Mouse (Mus musculus) kidney, adult 2 months (tissue): Measurements from ENCODE around the gene Rad51d. TPM values are rescaled to one million over a fixed set of nuclear protein-coding genes. Genes with fewer than 3 reads are reported as not detected.
"Not testable (repeated sequence)": the region's sequence is repeated elsewhere in the genome, so short reads cannot be mapped to it uniquely, and the experiment has no call there.

Source experiments
- DNase-seq: peaks from one replicate; pipeline ENCODE4 v3.0.0; 2021
- H3K27ac ChIP-seq: fragments of 200-500 bp; 2 replicates; pipeline ENCODE4 v1.5.1; 2012; ENCODE audit warnings: low read depth, low read length, control low read depth, inconsistent platforms; ENCODE audit not compliant: insufficient read depth
- H3K27me3 ChIP-seq: fragments of 200-500 bp; replicated peaks from 2 replicates; pipeline ENCODE4 v1.6.1; 2012; ENCODE audit warnings: mild to moderate bottlenecking, moderate library complexity, low read length, inconsistent platforms; ENCODE audit not compliant: control insufficient read depth, insufficient read depth
- H3K36me3 ChIP-seq: fragments of 200-500 bp; 2 replicates; pipeline ENCODE4 v1.6.1; 2012; ENCODE audit warnings: mild to moderate bottlenecking, moderate library complexity, low read length, inconsistent platforms; ENCODE audit not compliant: control insufficient read depth, insufficient read depth
- H3K4me1 ChIP-seq: fragments of 200-500 bp; 2 replicates; pipeline ENCODE4 v1.6.1; 2011; ENCODE audit warnings: low read length; ENCODE audit not compliant: control insufficient read depth, insufficient read depth
- H3K4me3 ChIP-seq: fragments of 200-500 bp; 2 replicates; pipeline ENCODE4 v1.5.1; 2011; ENCODE audit warnings: mild to moderate bottlenecking, low read depth, low read length, control low read depth; ENCODE audit not compliant: insufficient read depth
- CTCF ChIP-seq: fragments of 200-500 bp; conservative IDR thresholded peaks from 2 replicates; pipeline ENCODE4 v1.5.1; 2011; ENCODE audit warnings: low read depth, mild to moderate bottlenecking, control low read depth, low read length, moderate library complexity, mixed read lengths; ENCODE audit not compliant: insufficient read depth, insufficient read length
- POLR2A ChIP-seq: fragments of 200-500 bp; IDR thresholded peaks from one replicate; pipeline ENCODE4 v1.6.1; 2011; ENCODE audit warnings: low read depth, low read length, control low read depth
- whole genome bisulfite sequencing: fragments of 180-500 bp; shearing (Covaris S2); methylation state at CpG from one replicate; pipeline ENCODE4 v1.1.7; 2018; 5-methylcytosine and 5-hydroxymethylcytosine counted together
- polyA plus RNA-seq: library from polyadenylated mRNA; depleted of rRNA; stranded (reverse); fragments of >200 nt; gene quantifications from 2 replicates; pipeline ENCODE4 v1.2.3, GENCODE M21; 2012; rRNA removed

Rad51d gene
- polyA plus RNA-seq, 1 experiment: 15.7 TPM

DNA sequence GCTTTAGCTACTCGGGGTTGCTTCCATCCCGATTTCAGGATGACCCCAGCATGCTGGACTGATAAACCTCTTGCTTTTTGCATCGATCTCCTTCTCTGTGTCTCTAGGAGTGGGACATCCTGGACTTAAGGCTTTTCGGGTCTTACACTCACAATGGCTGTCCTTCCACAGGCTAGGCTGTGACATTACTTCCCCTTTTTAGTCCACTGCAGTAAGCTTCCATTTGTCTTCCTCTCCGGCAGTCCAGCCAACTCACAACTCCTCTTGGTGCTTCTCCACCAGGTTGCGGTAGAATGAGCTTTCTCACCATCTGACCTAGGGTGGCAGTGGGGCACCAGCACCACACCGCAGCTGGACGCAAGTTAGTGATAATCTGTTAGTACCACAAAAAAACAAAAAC, 56.5 kb downstream of the Rad51d start:
- Histone ChIP-seq H3K4me1 (peaks cover 3% of the 10 kb centered on the region; the same call in 1 of the 2 replicates), H3K27me3 (no peaks in the 10 kb centered on the region), H3K4me3 (no peak overlapping the region), H3K27ac (no peak overlapping the region), H3K36me3 (no peaks in the 10 kb centered on the region)
- WGBS: 72% methylated on average over 8 of the region's 8 CpGs
- no peak for TF ChIP-seq CTCF
- TF ChIP-seq POLR2A: no peak
- DNase-seq: no peak

DNA sequence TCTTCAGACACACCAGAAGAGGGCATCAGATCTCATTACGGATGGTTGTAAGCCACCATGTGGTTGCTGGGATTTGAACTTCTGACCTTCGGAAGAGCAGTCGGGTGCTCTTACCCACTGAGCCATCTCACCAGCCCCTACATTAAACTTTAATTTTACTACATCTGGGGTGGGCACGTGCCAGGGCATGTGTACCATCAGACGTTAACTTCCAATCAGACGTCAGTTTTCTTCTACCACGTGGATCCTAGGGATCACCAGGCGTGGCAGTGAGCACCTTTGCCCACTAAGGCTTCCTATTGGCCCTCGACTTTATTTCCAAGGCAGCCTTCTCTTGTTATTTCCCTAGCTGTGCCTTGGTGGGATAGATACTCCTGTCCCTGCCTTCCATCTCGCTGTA, 58.0 kb downstream of the Rad51d start:
- not testable (repeated sequence) for H3K4me1 ChIP-seq, H3K27me3 ChIP-seq, H3K36me3 ChIP-seq, H3K27ac ChIP-seq, H3K4me3 ChIP-seq
- WGBS: 61% methylated on average over 10 of the region's 10 CpGs
- DNase-seq: peak; percentile 78

DNA sequence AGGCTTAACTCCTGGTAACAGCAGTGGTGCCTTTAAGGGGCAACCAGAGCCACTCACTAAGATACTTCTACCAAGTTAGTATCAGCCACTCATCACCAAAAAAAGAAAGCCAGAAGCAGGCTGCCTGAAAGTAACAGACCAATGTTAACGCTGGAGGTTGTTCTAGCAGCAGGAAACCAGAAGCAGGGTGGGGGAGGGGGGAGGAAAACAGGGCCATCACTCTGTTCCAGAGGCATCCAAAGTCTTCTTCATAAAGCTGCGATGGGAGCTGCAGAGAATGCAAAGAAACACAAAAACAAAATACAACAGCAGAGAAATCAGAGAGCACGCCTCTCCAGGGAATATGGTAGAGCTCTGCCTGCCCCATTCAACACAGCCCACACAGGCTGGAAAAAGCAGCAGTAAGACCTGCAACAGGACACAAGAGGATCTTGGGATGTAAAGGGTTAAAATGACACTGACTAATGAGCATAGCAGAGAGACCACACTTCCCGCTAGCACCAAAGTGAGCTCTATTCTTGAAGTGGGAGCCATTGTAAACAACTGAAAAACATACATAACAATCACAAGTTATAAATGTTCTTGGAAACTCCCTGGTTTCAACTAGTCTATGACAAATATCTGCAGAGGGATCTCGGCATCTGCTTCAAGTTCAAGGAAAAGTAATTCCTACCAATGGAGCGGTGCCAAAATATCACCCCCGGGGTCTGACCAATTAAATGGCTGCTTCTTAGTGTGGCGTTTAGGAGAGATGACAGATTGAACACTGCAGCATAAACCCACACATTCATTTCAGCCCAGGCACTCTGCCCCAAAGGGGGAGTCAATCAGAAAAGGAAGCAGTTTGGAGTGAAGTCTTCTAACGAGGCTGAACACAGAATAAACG, 59.2 kb downstream of the Rad51d start:
- Histone ChIP-seq H3K27me3 (no peaks in the 10 kb centered on the region), H3K4me1 (peaks cover 3% of the 10 kb centered on the region; the same call in 1 of the 2 replicates), H3K36me3 (no peaks in the 10 kb centered on the region; the same call in 1 of the 2 replicates), H3K27ac (no peak overlapping the region), H3K4me3 (no peak overlapping the region)
- no peak for TF ChIP-seq POLR2A
- no peak for TF ChIP-seq CTCF
- WGBS: 31% methylated on average over 10 of the region's 10 CpGs
- DNase-seq: no peak

DNA sequence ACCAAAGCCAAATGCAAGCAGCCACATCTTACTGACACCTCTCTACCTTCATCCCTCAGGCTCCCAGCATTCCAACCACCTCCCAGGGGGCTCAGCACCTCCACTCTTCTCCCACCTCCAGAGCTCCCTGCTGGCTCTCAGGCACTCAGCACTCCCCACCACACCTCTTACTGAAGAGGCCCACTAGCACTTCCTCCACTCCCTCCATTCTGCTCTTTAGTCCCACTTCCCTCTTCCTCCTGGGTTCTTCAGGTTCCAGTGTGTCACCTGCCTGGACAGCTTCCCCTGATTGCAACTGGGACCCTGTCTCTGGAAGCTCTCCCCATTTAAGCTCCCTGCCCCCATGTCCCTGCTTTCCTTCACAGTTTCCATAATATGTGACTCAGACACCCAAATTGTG, 63.6 kb downstream of the Rad51d start:
- Histone ChIP-seq H3K4me3 (no peak overlapping the region), H3K36me3 (no peaks in the 10 kb centered on the region; the same call in 1 of the 2 replicates), H3K4me1 (no peaks in the 10 kb centered on the region; the same call in 1 of the 2 replicates), H3K27ac (no peak overlapping the region), H3K27me3 (no peaks in the 10 kb centered on the region)
- TF ChIP-seq CTCF: no peak
- no peak for TF ChIP-seq POLR2A
- DNase-seq: no peak

Other genes starting within 250 kb of the Rad51d start
- gene Cct6b, start 126.3 kb downstream of the Rad51d start, polyA plus RNA-seq: 0.26 and 0.38 TPM in 2 replicates
- gene Zfp830, start 126.3 kb downstream of the Rad51d start, polyA plus RNA-seq: 7.8 and 9.4 TPM in 2 replicates
- 12.7 and 15.0 TPM in 2 replicates for gene Lig3, start 109.5 kb downstream of the Rad51d start, polyA plus RNA-seq
- gene Rffl, start 19.4 kb downstream of the Rad51d start, polyA plus RNA-seq: 15.3 and 19.4 TPM in 2 replicates
- gene Fndc8, start 1.5 kb upstream of the Rad51d start, polyA plus RNA-seq: 0.13 and 0.19 TPM in 2 replicates
- gene Nle1, start 17.8 kb upstream of the Rad51d start, polyA plus RNA-seq: 16.3 and 16.9 TPM in 2 replicates
- 5.0 and 7.9 TPM in 2 replicates for gene Unc45b, start 19.9 kb upstream of the Rad51d start, polyA plus RNA-seq
- 14.1 and 21.4 TPM in 2 replicates for gene Slfn5, start 60.7 kb upstream of the Rad51d start, polyA plus RNA-seq
- gene Slfn9, start 101.2 kb upstream of the Rad51d start, polyA plus RNA-seq: 0.18 and 0.36 TPM in 2 replicates
- gene Slfn8, start 130.2 kb upstream of the Rad51d start, polyA plus RNA-seq: 0.37 and 1.3 TPM in 2 replicates
- gene Slfn2, start 174.5 kb upstream of the Rad51d start, polyA plus RNA-seq: 4.0 and 7.3 TPM in 2 replicates
- 0.29 and 2.6 TPM in 2 replicates for gene Slfn1, start 226.2 kb upstream of the Rad51d start, polyA plus RNA-seq